In the genomic region with DNA sequence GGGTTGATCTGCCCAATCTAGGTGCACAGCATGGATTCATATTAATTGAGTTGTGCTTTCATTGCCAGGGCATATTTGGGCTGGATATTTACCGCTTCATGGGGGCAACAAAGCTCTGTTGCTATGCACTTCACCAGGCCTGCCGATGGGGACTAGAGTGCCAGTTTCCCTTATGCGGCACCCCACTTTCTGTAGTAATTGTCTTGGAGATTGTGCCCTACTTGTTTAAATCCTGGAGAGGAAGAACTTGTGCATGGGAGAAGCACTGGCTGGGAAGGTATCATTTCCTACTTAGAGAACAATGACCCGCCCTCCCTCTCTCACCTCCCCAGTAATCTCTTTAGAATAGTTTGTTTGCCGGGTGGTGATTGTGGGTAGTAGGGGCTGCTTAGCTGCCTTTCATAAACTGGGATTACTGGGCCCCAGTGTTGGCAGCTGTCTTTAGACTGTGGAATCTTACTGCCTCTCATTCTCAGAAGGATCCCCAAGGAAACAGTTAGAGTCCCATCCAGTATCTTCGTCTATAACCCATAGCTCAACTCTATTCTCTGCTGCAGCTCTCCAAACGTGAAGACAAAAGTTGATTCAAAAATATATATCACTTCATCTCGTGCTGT, we compare ENCODE assay signal across 14 mouse cellular contexts. TPM values are rescaled to one million over a fixed set of nuclear protein-coding genes. Genes with fewer than 3 reads are reported as not detected.
A peak's percentile ranks its signal among the peaks of the same experiment; 100 is the strongest.
DNase-seq lines count a peak whose midpoint lies in the region; ATAC-seq and TF ChIP-seq lines count a peak whose summit lies in the region.
"Had no signal": no experiment of that assay in that cellular context is flagged by ENCODE, and none has a peak within 500 bp of the region (broad histone marks: within the 10 kb centered on the region; RNA-seq: fewer than 3 reads in every experiment).

No protein-coding gene starts in this region.

- no peak overlapping the region for H3K9ac ChIP-seq in hindbrain, embryonic 12.5 days
- no peak overlapping the region; the same call in 1 of the 2 replicates for H3K9ac ChIP-seq in forebrain, postnatal 0 days
- no peak overlapping the region for H3K9ac ChIP-seq in midbrain, embryonic 16.5 days (ENCODE audit: low read depth, low read length)
- no peak overlapping the region for H3K9ac ChIP-seq in liver, postnatal 0 days (replicated peaks)
- H3K9ac ChIP-seq: heart, embryonic 12.5 days had no signal

- no peaks in the 10 kb centered on the region for H3K36me3 ChIP-seq in hindbrain, embryonic 12.5 days
- no peaks in the 10 kb centered on the region for H3K36me3 ChIP-seq in hindbrain, embryonic 10.5 days
- H3K36me3 ChIP-seq in embryonic facial prominence, embryonic 10.5 days (replicated peaks), result no peaks in the 10 kb centered on the region
- no peaks in the 10 kb centered on the region for H3K36me3 ChIP-seq in forebrain, postnatal 0 days (ENCODE audit: insufficient read depth)
- H3K36me3 ChIP-seq in midbrain, embryonic 16.5 days (ENCODE audit: control insufficient read depth, insufficient read depth, low read length), result no peaks in the 10 kb centered on the region
- H3K36me3 ChIP-seq in thymus, adult 2 months (ENCODE audit: control insufficient read depth, insufficient read depth, low read length), result no peaks in the 10 kb centered on the region
- H3K36me3 ChIP-seq in liver, postnatal 0 days (replicated peaks; ENCODE audit: insufficient read depth, low read length), result no peaks in the 10 kb centered on the region
- H3K36me3 ChIP-seq: heart, embryonic 12.5 days had no signal

- no peak for DNase-seq in hindbrain, embryonic 10.5 days (ENCODE audit: low spot score)
- DNase-seq in embryonic facial prominence, embryonic 10.5 days (ENCODE audit: low spot score), result no peak
- no peak for DNase-seq in forebrain, postnatal 0 days
- no peak for DNase-seq in thymus, adult 2 months
- DNase-seq in right cerebral cortex, adult 18-20 months, result no peak
- DNase-seq in liver, postnatal 0 days, result no peak
- DNase-seq: adrenal gland, adult 8-10 months had no signal

- H3K4me3 ChIP-seq in hindbrain, embryonic 12.5 days, result no peak overlapping the region
- H3K4me3 ChIP-seq in hindbrain, embryonic 10.5 days, result no peak overlapping the region
- peak overlapping the region; percentile 32; the same call in 1 of the 2 replicates for H3K4me3 ChIP-seq in embryonic facial prominence, embryonic 10.5 days
- no peak overlapping the region for H3K4me3 ChIP-seq in forebrain, postnatal 0 days (ENCODE audit: low read depth, low read length)
- no peak overlapping the region for H3K4me3 ChIP-seq in midbrain, embryonic 16.5 days (ENCODE audit: low read depth, low read length)
- H3K4me3 ChIP-seq in thymus, adult 2 months (ENCODE audit: control insufficient read depth, insufficient read depth, low read length), result no peak overlapping the region
- H3K4me3 ChIP-seq in liver, postnatal 0 days (ENCODE audit: low read depth, low read length), result no peak overlapping the region
- H3K4me3 ChIP-seq: heart, embryonic 12.5 days had no signal

- 63% methylated on average over 8 of the region's 8 CpGs for WGBS in hindbrain, embryonic 12.5 days
- WGBS in hindbrain, embryonic 10.5 days, result 59% methylated on average over 8 of the region's 8 CpGs
- WGBS in embryonic facial prominence, embryonic 10.5 days, result 58% methylated on average over 8 of the region's 8 CpGs
- 14% methylated on average over 8 of the region's 8 CpGs for WGBS in forebrain, postnatal 0 days
- 19% methylated on average over 8 of the region's 8 CpGs for WGBS in midbrain, embryonic 16.5 days
- WGBS in thymus, adult 2 months, result 75% methylated on average over 8 of the region's 8 CpGs
- whole genome bisulfite sequencing in liver, postnatal 0 days (ENCODE audit: insufficient replicate concordance), result 58% methylated on average over 8 of the region's 8 CpGs

- ATAC-seq in hindbrain, embryonic 12.5 days (ENCODE audit: low FRiP score), result peak; percentile 55; the same call in 1 of the 2 replicates
- ATAC-seq in forebrain, postnatal 0 days, result peak; percentile 51
- ATAC-seq in midbrain, embryonic 16.5 days, result peak; percentile 68
- no peak for ATAC-seq in liver, postnatal 0 days

- H3K27me3 ChIP-seq in hindbrain, embryonic 12.5 days, result no peaks in the 10 kb centered on the region
- no peaks in the 10 kb centered on the region for H3K27me3 ChIP-seq in hindbrain, embryonic 10.5 days (ENCODE audit: insufficient read depth, poor library complexity, severe bottlenecking)
- H3K27me3 ChIP-seq in embryonic facial prominence, embryonic 10.5 days (replicated peaks; ENCODE audit: low read depth, poor library complexity, severe bottlenecking), result 0 out of 2 replicates have a peak, but pooled peaks cover 8% of the 10 kb centered on the region
- no peaks in the 10 kb centered on the region for H3K27me3 ChIP-seq in forebrain, postnatal 0 days (ENCODE audit: insufficient read depth, low read length)
- no peaks in the 10 kb centered on the region for H3K27me3 ChIP-seq in midbrain, embryonic 16.5 days (ENCODE audit: control insufficient read depth, insufficient read depth, low read depth, low read length)
- H3K27me3 ChIP-seq in thymus, adult 2 months (ENCODE audit: control insufficient read depth, insufficient read depth, low read length), result no peaks in the 10 kb centered on the region; the same call in 1 of the 2 replicates
- H3K27me3 ChIP-seq in liver, postnatal 0 days (ENCODE audit: insufficient read depth, low read length), result no peaks in the 10 kb centered on the region
- H3K27me3 ChIP-seq: heart, embryonic 12.5 days had no signal

- TF ChIP-seq POLR2A in thymus, adult 2 months (IDR thresholded peaks at IDR 0.05; ENCODE audit: control insufficient read depth, extremely low read depth, insufficient read depth, low read length, poor library complexity), result no peak

- H3K27ac ChIP-seq in hindbrain, embryonic 12.5 days, result peak overlapping the region; percentile 40; the same call in 1 of the 2 replicates
- no peak overlapping the region for H3K27ac ChIP-seq in hindbrain, embryonic 10.5 days
- peak overlapping the region; percentile 24; the same call in 1 of the 2 replicates for H3K27ac ChIP-seq in embryonic facial prominence, embryonic 10.5 days (replicated peaks)
- H3K27ac ChIP-seq in forebrain, postnatal 0 days (ENCODE audit: low read depth, low read length), result peak overlapping the region; percentile 57
- peak overlapping the region; percentile 15; the same call in 1 of the 2 replicates for H3K27ac ChIP-seq in midbrain, embryonic 16.5 days (ENCODE audit: low read length)
- H3K27ac ChIP-seq in thymus, adult 2 months (ENCODE audit: control insufficient read depth, insufficient read depth, low read length), result no peak overlapping the region
- H3K27ac ChIP-seq in liver, postnatal 0 days (ENCODE audit: low read depth), result no peak overlapping the region

- TF ChIP-seq CTCF in forebrain, postnatal 0 days (IDR thresholded peaks at IDR 0.05; ENCODE audit: low read depth), result no peak
- no peak for TF ChIP-seq CTCF in thymus, adult 2 months (IDR thresholded peaks at IDR 0.05; ENCODE audit: borderline replicate concordance, control insufficient read depth, extremely low read depth, insufficient read depth, low read length, poor library complexity)
- no peak for TF ChIP-seq CTCF in liver, postnatal 0 days (IDR thresholded peaks at IDR 0.05; ENCODE audit: low read depth)

- H3K4me1 ChIP-seq in hindbrain, embryonic 12.5 days, result peaks cover 8% of the 10 kb centered on the region; the same call in 1 of the 2 replicates
- H3K4me1 ChIP-seq in hindbrain, embryonic 10.5 days (replicated peaks), result peaks cover 20% of the 10 kb centered on the region
- H3K4me1 ChIP-seq in embryonic facial prominence, embryonic 10.5 days, result peaks cover 9% of the 10 kb centered on the region
- no peaks in the 10 kb centered on the region; the same call in 1 of the 2 replicates for H3K4me1 ChIP-seq in forebrain, postnatal 0 days (ENCODE audit: insufficient read depth)
- H3K4me1 ChIP-seq in midbrain, embryonic 16.5 days (ENCODE audit: control insufficient read depth, insufficient read depth, low read length), result peaks cover 10% of the 10 kb centered on the region
- no peaks in the 10 kb centered on the region for H3K4me1 ChIP-seq in thymus, adult 2 months (replicated peaks; ENCODE audit: control insufficient read depth, insufficient read depth, low read length)
- no peaks in the 10 kb centered on the region for H3K4me1 ChIP-seq in liver, postnatal 0 days (ENCODE audit: insufficient read depth)
- H3K4me1 ChIP-seq: heart, embryonic 12.5 days had no signal

- peak overlapping the region; percentile 21; the same call in 1 of the 2 replicates for H3K4me2 ChIP-seq in hindbrain, embryonic 12.5 days (replicated peaks)
- peak overlapping the region; percentile 35; the same call in 1 of the 2 replicates for H3K4me2 ChIP-seq in forebrain, postnatal 0 days (ENCODE audit: low read depth)
- H3K4me2 ChIP-seq in midbrain, embryonic 16.5 days (ENCODE audit: low read length), result peak overlapping the region; percentile 30; the same call in 1 of the 2 replicates
- no peak overlapping the region for H3K4me2 ChIP-seq in liver, postnatal 0 days (ENCODE audit: low read depth, low read length)

- H3K9me3 ChIP-seq in hindbrain, embryonic 12.5 days (replicated peaks), result no peaks in the 10 kb centered on the region
- H3K9me3 ChIP-seq in hindbrain, embryonic 10.5 days, result no peaks in the 10 kb centered on the region
- no peaks in the 10 kb centered on the region for H3K9me3 ChIP-seq in embryonic facial prominence, embryonic 10.5 days
- no peaks in the 10 kb centered on the region for H3K9me3 ChIP-seq in forebrain, postnatal 0 days (ENCODE audit: low read length)
- no peaks in the 10 kb centered on the region for H3K9me3 ChIP-seq in midbrain, embryonic 16.5 days (replicated peaks; ENCODE audit: control insufficient read depth, low read length, poor library complexity, severe bottlenecking)
- no peaks in the 10 kb centered on the region for H3K9me3 ChIP-seq in liver, postnatal 0 days (ENCODE audit: low read length)
- H3K9me3 ChIP-seq: heart, embryonic 12.5 days had no signal

- TF ChIP-seq EP300 in liver, postnatal 0 days (IDR thresholded peaks at IDR 0.05; ENCODE audit: low read depth), result no peak

RNA-seq across cellular contexts. Expression of gene Ccdc190, which starts 0.6 kb away (rescaled TPM):
- polyA plus RNA-seq in hindbrain, embryonic 12.5 days (2016; fragmentation: Nextera tagmentation; extraction: Ambion mirVana), result 0.65 and 0.89 TPM in 2 replicates
- not detected in 2 replicates for polyA plus RNA-seq in hindbrain, embryonic 10.5 days (2016; fragmentation: Nextera tagmentation; extraction: Ambion mirVana)
- not detected in 2 replicates for polyA plus RNA-seq in embryonic facial prominence, embryonic 10.5 days (2016; fragmentation: Nextera tagmentation; extraction: Ambion mirVana)
- total RNA-seq in forebrain, postnatal 0 days (2014; rRNA removed), result 6.8 and 8.3 TPM in 2 replicates
- polyA plus RNA-seq in forebrain, postnatal 0 days (2015; fragmentation: Nextera tagmentation; extraction: Ambion mirVana), result 0.97 and 1.5 TPM in 2 replicates
- 3.7 and 5.7 TPM in 2 replicates for polyA plus RNA-seq in midbrain, embryonic 16.5 days (2015; fragmentation: Nextera tagmentation; extraction: Ambion mirVana)
- 0.23 and 0.43 TPM in 2 replicates for polyA plus RNA-seq in thymus, adult 2 months (2012; rRNA removed)
- polyA plus RNA-seq in liver, postnatal 0 days (2015; fragmentation: Nextera tagmentation; extraction: Ambion mirVana), result not detected in 2 replicates
- total RNA-seq: common myeloid progenitor, adult 5-6 weeks; hematopoietic stem cell, adult 5-6 weeks; liver, adult 2 months had no signal
- polyA plus RNA-seq: heart, embryonic 12.5 days; liver, adult 2 months; spleen, adult 2 months had no signal

RNA-seq across cellular contexts. Expression of gene Hsd17b7, which starts 41.2 kb away (rescaled TPM):
- 21.9 and 29.4 TPM in 2 replicates for polyA plus RNA-seq in hindbrain, embryonic 12.5 days (2016; fragmentation: Nextera tagmentation; extraction: Ambion mirVana)
- 24.4 and 28.5 TPM in 2 replicates for polyA plus RNA-seq in hindbrain, embryonic 10.5 days (2016; fragmentation: Nextera tagmentation; extraction: Ambion mirVana)
- 23.4 and 24.7 TPM in 2 replicates for polyA plus RNA-seq in embryonic facial prominence, embryonic 10.5 days (2016; fragmentation: Nextera tagmentation; extraction: Ambion mirVana)
- 20.9 and 30.0 TPM in 2 replicates for total RNA-seq in forebrain, postnatal 0 days (2014; rRNA removed)
- polyA plus RNA-seq in forebrain, postnatal 0 days (2015; fragmentation: Nextera tagmentation; extraction: Ambion mirVana), result 19.2 and 29.0 TPM in 2 replicates
- 24.7 and 26.6 TPM in 2 replicates for polyA plus RNA-seq in midbrain, embryonic 16.5 days (2015; fragmentation: Nextera tagmentation; extraction: Ambion mirVana)
- polyA plus RNA-seq in thymus, adult 2 months (2012; rRNA removed), result 3.9 and 4.8 TPM in 2 replicates
- 20.8 and 25.7 TPM in 2 replicates for polyA plus RNA-seq in liver, postnatal 0 days (2015; fragmentation: Nextera tagmentation; extraction: Ambion mirVana)

Comparison
In these comparisons a context has a peak if more than half of its experiments do, and no peak if none do; other contexts are left out.
1. H3K27ac ChIP-seq: peak in hindbrain, embryonic 12.5 days (single experiment), embryonic facial prominence, embryonic 10.5 days (single experiment), forebrain, postnatal 0 days (single experiment) and midbrain, embryonic 16.5 days (single experiment); none in hindbrain, embryonic 10.5 days (single experiment), thymus, adult 2 months (single experiment) and liver, postnatal 0 days (single experiment).